Mouse (Mus musculus) CD4-positive helper T cell, adult 2 months (primary cell): ENCODE measurements around the gene Skint8.
"Not testable (repeated sequence)": the region's sequence is repeated elsewhere in the genome, so short reads cannot be mapped to it uniquely, and the experiment has no call there.

Source experiments
- DNase-seq: peaks from one replicate; pipeline ENCODE4 v3.0.0-alpha.2; 2012; ENCODE audit warnings: low read depth, missing footprints, low spot score

Gene Skint8

DNA sequence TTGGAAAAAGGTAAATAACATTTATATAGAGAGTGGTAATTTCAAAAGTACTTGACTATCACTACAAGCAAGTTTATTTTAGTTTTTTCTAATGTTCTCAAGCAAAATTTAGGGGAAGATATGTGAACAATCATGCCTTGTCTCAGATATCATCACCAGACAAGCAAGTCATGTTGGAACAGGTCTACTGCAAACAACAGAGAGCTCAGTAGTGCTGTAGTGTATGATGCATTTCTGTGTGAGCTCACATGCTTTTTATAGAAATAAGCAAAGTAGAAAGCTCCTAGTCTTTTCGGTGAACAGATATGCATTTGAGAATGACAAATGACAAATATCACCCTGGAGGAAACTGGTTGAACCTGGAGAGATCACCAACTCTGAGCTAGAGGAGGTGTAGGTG lies at the start of gene Skint8:
Skint8 (plus strand) TSS at position 301 of the 400 bp plus-strand sequence.
- DNase-seq, result no peak

GRCm38 (mm10) chr4:111880112-111880875 lies 38.9 kb upstream of the Skint8 start:
- DNase-seq, result no peak

DNA sequence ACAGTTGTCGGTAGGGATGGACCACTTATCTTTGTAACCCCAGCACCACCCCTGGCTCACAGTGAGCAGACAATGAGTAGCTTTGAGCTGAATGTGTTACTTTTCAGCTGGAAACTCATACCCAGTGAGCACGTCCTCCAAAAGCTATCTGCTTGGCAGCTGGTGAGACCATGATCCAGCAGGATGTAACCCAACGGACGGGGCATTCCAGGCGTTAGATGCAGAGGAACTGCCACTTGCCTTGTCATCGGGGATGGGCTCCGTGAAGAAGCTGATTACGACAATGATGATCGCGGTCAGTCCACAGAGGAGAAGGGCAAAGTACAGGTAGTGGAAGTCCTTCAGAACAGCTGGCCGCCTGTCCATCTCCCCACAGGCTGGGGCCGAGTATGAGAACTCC lies 35.6 kb upstream of the Skint8 start:
- no peak for DNase-seq

DNA sequence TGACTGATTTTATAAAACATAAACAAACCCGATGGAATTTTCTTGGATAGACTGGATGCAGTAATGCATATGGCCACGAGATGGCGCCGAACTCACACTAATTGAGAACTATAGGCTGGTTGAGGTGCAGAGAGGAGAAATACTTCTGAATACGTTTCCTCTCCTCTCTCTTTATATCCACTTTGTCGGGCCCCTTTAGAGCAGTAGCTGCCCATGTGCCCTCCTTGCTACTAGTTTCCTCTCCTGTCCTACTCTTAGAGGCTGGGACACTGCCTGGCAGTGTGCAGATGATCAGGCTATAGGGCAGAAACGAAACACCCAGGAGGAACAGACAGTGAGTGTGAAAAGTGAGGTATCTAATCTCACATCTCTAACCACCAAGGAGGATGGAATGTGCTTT lies 33.2 kb upstream of the Skint8 start:
- peak; percentile 47 for DNase-seq

DNA sequence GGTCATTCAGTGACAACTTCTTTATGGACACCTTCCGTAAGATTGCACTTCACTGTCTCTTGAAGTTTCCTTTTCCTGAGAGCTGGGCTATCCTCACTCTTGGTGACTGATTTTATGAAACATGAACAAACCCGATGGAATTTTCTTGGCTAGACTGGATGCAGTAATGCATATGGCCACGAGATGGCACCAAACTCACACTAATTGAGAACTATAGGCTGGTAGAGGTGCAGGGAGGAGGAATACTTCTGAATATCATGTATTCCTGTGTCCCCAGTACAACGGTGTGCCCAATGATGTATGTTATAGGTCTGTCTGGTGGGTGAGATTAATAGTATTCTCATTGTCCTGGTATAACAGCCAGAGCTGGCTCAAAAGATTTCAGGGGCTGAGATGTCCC lies 32.6 kb upstream of the Skint8 start:
- DNase-seq, result peak; percentile 35

DNA sequence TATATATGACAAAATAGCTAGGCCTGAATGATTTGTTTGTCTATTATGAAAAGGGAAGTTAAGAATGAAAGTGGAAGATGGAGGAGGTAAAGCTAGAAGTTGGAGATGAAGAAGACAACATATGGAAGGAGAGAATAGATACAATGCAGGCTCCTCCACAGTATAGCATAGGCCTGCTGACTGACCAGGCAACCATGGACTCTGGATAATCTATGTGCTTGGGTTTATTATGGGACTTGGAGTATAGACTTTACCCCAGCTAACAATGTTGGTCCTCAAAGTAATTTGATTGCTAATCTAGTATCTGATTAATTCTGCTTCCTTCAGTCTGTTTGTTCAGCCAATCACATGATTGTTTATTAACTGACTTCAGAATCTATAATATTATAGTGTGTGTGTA lies 27.1 kb upstream of the Skint8 start:
- DNase-seq, result no peak

GRCm38 (mm10) chr4:111897755-111898154 lies 21.4 kb upstream of the Skint8 start:
- DNase-seq, result no peak

- DNase-seq, result no peak
Measured at GRCm38 (mm10) chr4:111898566-111898965, 20.6 kb upstream of the Skint8 start.

- not testable (repeated sequence) for DNase-seq
Measured at GRCm38 (mm10) chr4:111900491-111900890, 18.7 kb upstream of the Skint8 start.

DNA sequence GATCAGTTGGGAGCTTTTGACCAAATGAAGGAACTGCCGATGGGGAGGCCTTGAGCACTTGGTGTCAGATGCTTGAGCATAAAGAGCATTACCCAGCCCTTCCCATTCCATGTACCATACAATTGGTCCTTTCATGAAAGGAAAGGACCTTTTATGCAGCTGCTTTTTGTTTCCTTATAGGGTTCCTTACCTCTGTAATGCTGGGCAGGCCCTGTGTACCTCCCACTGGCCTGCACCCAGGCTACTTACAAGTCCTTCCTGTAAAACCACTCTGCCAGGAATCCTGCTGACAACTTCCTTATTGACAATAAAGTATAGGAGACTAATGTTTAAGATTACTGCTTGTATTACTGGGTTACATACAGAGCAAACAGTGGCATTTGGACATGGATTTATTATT lies 17.7 kb upstream of the Skint8 start:
- no peak for DNase-seq

GRCm38 (mm10) chr4:111902775-111903174 lies 16.4 kb upstream of the Skint8 start, which contains the start of gene Slc5a9:
Gene Slc5a9, minus strand, starts transcription at chr4:111902918.
- DNase-seq, result no peak

DNA sequence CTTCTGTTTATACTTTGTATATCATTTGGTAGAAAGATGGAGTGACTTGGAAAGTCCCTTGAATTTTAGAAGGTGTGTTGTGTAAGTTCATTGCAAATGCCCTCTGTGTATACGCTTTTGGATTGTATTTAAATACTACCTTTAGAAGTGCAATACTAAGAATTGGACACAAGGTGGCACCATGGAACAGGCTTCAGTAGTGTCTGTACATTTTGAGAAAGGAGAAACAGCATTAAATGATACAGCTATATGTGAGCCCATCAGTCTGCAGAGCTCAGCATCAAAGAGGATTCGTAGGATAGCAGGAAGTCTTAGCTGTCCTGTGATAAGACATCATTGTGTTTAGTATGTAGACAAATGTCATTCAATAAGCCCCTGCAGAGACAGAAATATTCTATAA lies 11.3 kb upstream of the Skint8 start:
- DNase-seq, result peak; percentile 20

- DNase-seq, result no peak
Measured at GRCm38 (mm10) chr4:111961309-111961708, 42.1 kb downstream of the Skint8 start.

GRCm38 (mm10) chr4:111963241-111963640 lies 44.0 kb downstream of the Skint8 start:
- not testable (repeated sequence) for DNase-seq

GRCm38 (mm10) chr4:111963669-111964068 lies 44.5 kb downstream of the Skint8 start:
- no peak for DNase-seq

- DNase-seq, result no peak
Measured at GRCm38 (mm10) chr4:111972623-111973022, 53.4 kb downstream of the Skint8 start, which contains the start of gene Skint7. Gene Skint7, plus strand, starts transcription at chr4:111972923.
